Mouse (Mus musculus) mouse embryonic stem cell (cell line): ENCODE measurements around the gene Klhl5.

Source experiments
- in situ Hi-C, 2 experiments: fragments of 300-500 bp; cut with MboI; formaldehyde crosslinking; loops; 1 replicate in 1 of 2; 3 replicates in 1 of 2; pipeline ENCODE4 v1.14.3; 2019 to 2020; ENCODE audit warnings: low sequenced_read_pairs in 2 of 2, low pct_unique_long_range_greater_than_20kb in 1 of 2, mixed read lengths in 1 of 2; ENCODE audit not compliant: unreplicated experiment in 1 of 2

Gene Klhl5

GRCm38 (mm10) chr5:65131211-65131879, 24.0 kb downstream of the Klhl5 start:
- in situ Hi-C loops, result no loop called here

- in situ Hi-C loops, result no loop called here
These were observed 28.8 kb downstream of the Klhl5 start for GRCm38 (mm10) chr5:65136159-65136558.

GRCm38 (mm10) chr5:65137073-65137472, 29.7 kb downstream of the Klhl5 start:
- in situ Hi-C loops, result no loop called here

- in situ Hi-C loops, result no loop called here
These were observed 33.9 kb downstream of the Klhl5 start for GRCm38 (mm10) chr5:65141242-65141641.

- in situ Hi-C loops, result no loop called here
These were observed 34.9 kb downstream of the Klhl5 start for GRCm38 (mm10) chr5:65142247-65142646.

GRCm38 (mm10) chr5:65145499-65146101, 38.3 kb downstream of the Klhl5 start:
- in situ Hi-C loops, result no loop called here

GRCm38 (mm10) chr5:65146749-65147148, 39.4 kb downstream of the Klhl5 start:
- in situ Hi-C loops, result no loop called here

- in situ Hi-C loops, result no loop called here
These were observed 42.4 kb downstream of the Klhl5 start for GRCm38 (mm10) chr5:65149706-65150105.

- in situ Hi-C loops, result no loop called here
These were observed 43.1 kb downstream of the Klhl5 start for GRCm38 (mm10) chr5:65150376-65150955.

- in situ Hi-C loops, result no loop called here
These were observed 43.9 kb downstream of the Klhl5 start for GRCm38 (mm10) chr5:65151276-65151675.

- in situ Hi-C loops, result no loop called here
These were observed 44.4 kb downstream of the Klhl5 start for GRCm38 (mm10) chr5:65151767-65152166.

GRCm38 (mm10) chr5:65154287-65154686, 46.9 kb downstream of the Klhl5 start:
- in situ Hi-C loops, result no loop called here

- in situ Hi-C loops, result no loop called here
These were observed 49.5 kb downstream of the Klhl5 start for GRCm38 (mm10) chr5:65156853-65157252.

- in situ Hi-C loops, result no loop called here
These were observed 50.4 kb downstream of the Klhl5 start for GRCm38 (mm10) chr5:65157412-65158381.

GRCm38 (mm10) chr5:65158696-65159305, 51.5 kb downstream of the Klhl5 start:
- in situ Hi-C loops, result no loop called here

GRCm38 (mm10) chr5:65163001-65163400, 55.7 kb downstream of the Klhl5 start:
- in situ Hi-C loops, result no loop called here

- in situ Hi-C loops, result no loop called here
These were observed 56.3 kb downstream of the Klhl5 start for GRCm38 (mm10) chr5:65163489-65164092.

- in situ Hi-C loops, result no loop called here
These were observed 62.9 kb downstream of the Klhl5 start for GRCm38 (mm10) chr5:65170206-65170605.
